Mouse (Mus musculus): ENCODE results near the gene Fpr-rs4. TPM values are rescaled to one million over a fixed set of nuclear protein-coding genes. Genes with fewer than 3 reads are reported as not detected.
"Not testable (repeated sequence)": the region's sequence is repeated elsewhere in the genome, so short reads cannot be mapped to it uniquely, and the experiment has no call there.

Gene Fpr-rs4
- not detected in 2 replicates for total RNA-seq (2021)
- long read RNA-seq = 0 reads

DNA sequence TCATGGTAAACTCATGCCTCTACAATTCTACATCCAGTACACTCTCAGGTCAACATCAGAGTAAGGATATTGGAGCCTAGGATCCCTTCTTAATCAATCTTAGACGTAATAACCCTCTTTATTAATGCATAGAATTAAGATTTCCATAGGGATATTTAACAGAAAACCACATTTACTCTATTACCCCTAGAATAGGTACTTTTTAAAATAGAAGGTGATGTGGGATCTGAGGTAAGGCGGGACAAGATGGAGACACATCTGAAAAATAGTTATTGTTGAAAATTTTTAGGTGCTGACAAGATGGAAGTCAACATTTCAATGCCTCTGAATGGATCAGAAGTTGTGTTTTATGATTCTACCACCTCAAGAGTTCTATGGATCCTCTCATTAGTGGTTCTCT lies at the start of gene Fpr-rs4:
TSS of gene Fpr-rs4 (plus strand) at position 301 of the 400 bp plus-strand sequence.
- no peak for DNase-seq

DNA sequence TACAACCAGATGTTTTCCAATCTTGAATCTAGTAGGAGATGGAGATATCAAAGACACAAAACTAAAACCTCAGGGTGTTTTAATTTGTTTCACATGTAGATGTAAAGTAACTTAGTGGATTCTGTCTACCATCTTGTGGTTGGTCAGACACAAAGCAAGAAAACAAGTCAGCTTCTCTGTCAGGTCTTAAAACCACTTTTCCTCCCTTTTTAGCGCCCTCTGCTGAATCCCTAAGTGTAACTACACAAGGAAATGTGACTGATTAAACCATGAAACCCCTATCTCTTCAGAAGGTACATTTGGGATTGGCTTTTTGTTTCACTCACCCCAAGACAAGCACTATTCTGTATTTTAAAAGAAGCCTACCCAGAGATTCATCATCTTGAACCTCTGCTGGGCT lies 48.1 kb upstream of the Fpr-rs4 start:
- DNase-seq = no peak

DNA sequence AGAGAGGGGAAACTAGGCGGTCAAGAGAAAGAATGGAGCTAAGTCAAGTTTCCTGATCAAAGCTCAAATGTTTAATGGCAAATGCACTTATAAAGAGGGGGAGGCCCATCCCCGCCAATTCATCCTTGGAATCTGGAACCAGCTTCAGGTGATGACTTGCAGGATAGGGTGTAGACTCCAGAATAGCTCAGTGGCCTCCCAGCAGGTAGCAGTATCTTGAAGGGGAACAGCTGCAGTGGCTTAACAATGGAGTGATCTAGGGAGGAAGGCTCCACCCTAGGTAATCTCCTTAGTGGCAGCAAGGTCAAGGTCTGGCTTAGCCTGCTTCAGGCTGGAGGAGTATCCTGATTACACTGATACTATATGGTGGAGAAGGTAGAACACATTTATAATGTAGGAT lies 40.3 kb upstream of the Fpr-rs4 start:
- not testable (repeated sequence) for DNase-seq

DNA sequence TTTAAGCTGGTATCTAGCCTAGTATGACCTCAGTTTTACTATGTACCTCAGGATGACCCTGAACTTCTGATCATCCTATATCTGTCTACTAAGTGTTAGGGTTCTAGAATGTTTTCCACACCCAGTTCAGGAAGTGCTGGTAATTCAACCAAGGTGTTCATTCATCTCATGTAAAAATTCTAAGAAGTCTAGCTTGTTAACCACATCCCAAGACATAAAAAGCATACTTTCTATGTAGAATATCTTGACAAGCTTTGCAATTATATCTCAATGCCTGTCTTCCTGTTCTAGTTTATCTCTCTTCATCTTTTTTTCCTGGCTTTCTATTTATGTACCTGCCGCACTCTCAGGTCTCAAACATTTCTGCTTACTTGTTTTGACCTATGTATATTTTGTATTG lies 16.8 kb upstream of the Fpr-rs4 start:
- no peak for DNase-seq

DNA sequence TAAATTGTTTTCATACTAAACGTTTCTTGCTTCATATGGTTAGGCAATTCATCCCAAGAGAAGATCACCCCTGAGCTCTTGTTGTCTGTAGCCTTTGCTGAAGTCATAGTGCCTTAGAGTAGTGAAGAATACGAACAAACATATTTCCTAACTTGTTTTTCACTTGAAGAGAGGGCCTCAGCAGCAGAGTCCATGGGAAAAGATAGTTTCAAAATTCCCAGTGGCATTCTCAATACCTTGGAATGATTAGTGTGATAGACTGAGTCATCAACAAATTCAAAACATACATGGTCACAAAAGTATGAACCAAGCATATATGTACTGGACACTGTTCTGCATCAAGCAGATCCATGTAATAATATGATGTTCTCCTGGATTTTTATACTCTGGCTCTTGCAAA lies 27.6 kb downstream of the Fpr-rs4 start, which contains the start of gene Vmn2r124:
TSS of gene Vmn2r124 (plus strand) at position 301 of the 400 bp plus-strand sequence.
- DNase-seq = no peak

Other genes starting within 250 kb of the Fpr-rs4 start
- gene Spaca6, start 194.6 kb upstream of the Fpr-rs4 start, total RNA-seq (2021) = 82.8 and 108 TPM in 2 replicates
- gene Has1, start 166.5 kb upstream of the Fpr-rs4 start, total RNA-seq (2021) = not detected in 2 replicates
- 0.24 TPM in 1 of 2 replicates, not detected in the other for gene Fpr1, start 137.8 kb upstream of the Fpr-rs4 start, total RNA-seq (2021)
- not detected in 2 replicates for gene Fpr2, start 133.9 kb upstream of the Fpr-rs4 start, total RNA-seq (2021)
- not detected in 2 replicates for gene Fpr3, start 133.9 kb upstream of the Fpr-rs4 start, total RNA-seq (2021)
- gene Vmn2r124, start 27.7 kb downstream of the Fpr-rs4 start, total RNA-seq (2021) = not detected in 2 replicates
- not detected in 2 replicates for gene Vmn2r91, start 63.3 kb downstream of the Fpr-rs4 start, total RNA-seq (2021)
- gene Vmn2r92, start 130.2 kb downstream of the Fpr-rs4 start, total RNA-seq (2021) = not detected in 2 replicates